Mouse (Mus musculus) heart, adult 2 months (tissue): ENCODE measurements at regions not wholly inside any gene's neighbourhood (a gene's known extent, or its start where the extent isn't known, plus 50 kb on each side); places are given as distances from the start of the nearest gene placed in this dataset.

Source experiments
- DNase-seq, 2 experiments: peaks; one replicate each; pipeline ENCODE4 v3.0.0; 2021
- H3K27ac ChIP-seq: fragments of 200-600 bp; 2 replicates; pipeline ENCODE4 v1.8.1; 2022
- H3K27me3 ChIP-seq: fragments of 200-500 bp; 2 replicates; pipeline ENCODE4 v1.6.1; 2012; ENCODE audit warnings: mild to moderate bottlenecking, low read length, inconsistent platforms, mixed read lengths; ENCODE audit not compliant: control insufficient read depth, insufficient read depth
- H3K36me3 ChIP-seq: fragments of 200-500 bp; 2 replicates; pipeline ENCODE4 v1.6.1; 2012; ENCODE audit warnings: low read length, inconsistent platforms; ENCODE audit not compliant: control insufficient read depth, insufficient read depth
- H3K4me1 ChIP-seq: fragments of 200-500 bp; 2 replicates; pipeline ENCODE4 v1.6.1; 2011; ENCODE audit warnings: low read length; ENCODE audit not compliant: control insufficient read depth, insufficient read depth
- H3K4me3 ChIP-seq: fragments of 200-600 bp; 2 replicates; pipeline ENCODE4 v1.8.1; 2022
- H3K79me2 ChIP-seq: fragments of 200-500 bp; replicated peaks from 2 replicates; pipeline ENCODE4 v1.6.1; 2012; ENCODE audit warnings: mild to moderate bottlenecking, inconsistent platforms, low read length, moderate library complexity, mixed read lengths; ENCODE audit not compliant: control insufficient read depth, insufficient read depth
- H3K9ac ChIP-seq: fragments of 200-500 bp; 2 replicates; pipeline ENCODE4 v1.6.1; 2012; ENCODE audit warnings: low read depth, mild to moderate bottlenecking, control low read depth, inconsistent platforms, low read length, mixed read lengths
- CTCF ChIP-seq: fragments of 200-600 bp; IDR thresholded peaks from 2 replicates; pipeline ENCODE4 v1.8.1; 2022; ENCODE audit warnings: antibody characterized with exemption, mild to moderate bottlenecking, moderate library complexity
- EP300 ChIP-seq: fragments of 200-500 bp; IDR thresholded peaks from 2 replicates; pipeline ENCODE4 v1.6.1; 2011; ENCODE audit warnings: low read depth, low read length, control low read depth; ENCODE audit not compliant: insufficient read depth
- POLR2A ChIP-seq: fragments of 200-500 bp; IDR thresholded peaks from 2 replicates; pipeline ENCODE4 v1.6.1; 2011; ENCODE audit warnings: mild to moderate bottlenecking, low read depth, low read length, control low read depth; ENCODE audit not compliant: insufficient read depth
- WGBS: fragments of 180-500 bp; shearing (Covaris S2); methylation state at CpG from one replicate; pipeline ENCODE4 v1.1.7; 2018; 5-methylcytosine and 5-hydroxymethylcytosine counted together
- intact Hi-C: fragments of 180-260 bp; cut with DNase I; formaldehyde crosslinking; loops from one replicate; pipeline ENCODE4 v1.15.1; 2025

GRCm38 (mm10) chr9:69673463-69674105 lies 87.2 kb downstream of the Foxb1 start:
- Histone ChIP-seq H3K27ac (no peak overlapping the region), H3K4me3 (no peak overlapping the region), H3K36me3 (no peaks in the 10 kb centered on the region), H3K79me2 (no peaks in the 10 kb centered on the region), H3K27me3 (peaks cover 11% of the 10 kb centered on the region), H3K4me1 (no peaks in the 10 kb centered on the region), H3K9ac (no peak overlapping the region)
- WGBS: 67% methylated on average over 10 of the region's 10 CpGs
- no peak for DNase-seq
- TF ChIP-seq EP300 (no peak), POLR2A (no peak), CTCF (no peak)
- intact Hi-C loops: no loop called here

- intact Hi-C loops: no loop called here
- Histone ChIP-seq H3K27me3 (peaks cover 12% of the 10 kb centered on the region), H3K4me3 (no peak overlapping the region), H3K79me2 (no peaks in the 10 kb centered on the region), H3K4me1 (no peaks in the 10 kb centered on the region), H3K9ac (no peak overlapping the region), H3K27ac (no peak overlapping the region), H3K36me3 (no peaks in the 10 kb centered on the region)
- no peak for DNase-seq
- WGBS: 72% methylated on average over 13 of the region's 13 CpGs
- TF ChIP-seq POLR2A: no peak
- TF ChIP-seq EP300: no peak
- no peak for TF ChIP-seq CTCF
These were observed 87.9 kb downstream of the Foxb1 start for GRCm38 (mm10) chr9:69672657-69673462.

- DNase-seq: no peak
- H3K27me3 ChIP-seq: peaks cover 15% of the 10 kb centered on the region
- H3K4me3 ChIP-seq: no peak overlapping the region
- WGBS: 4% methylated on average over 18 of the region's 18 CpGs
- no peaks in the 10 kb centered on the region for H3K79me2 ChIP-seq
- H3K36me3 ChIP-seq: no peaks in the 10 kb centered on the region
- intact Hi-C loops: no loop called here
- H3K9ac ChIP-seq: no peak overlapping the region
- no peak for TF ChIP-seq CTCF
- no peak for TF ChIP-seq EP300
- no peak for TF ChIP-seq POLR2A
- H3K27ac ChIP-seq: no peak overlapping the region
- no peaks in the 10 kb centered on the region for H3K4me1 ChIP-seq
These were observed 89.5 kb downstream of the Foxb1 start for GRCm38 (mm10) chr9:69671199-69671598.

GRCm38 (mm10) chr9:69670551-69671044 lies 90.1 kb downstream of the Foxb1 start:
- Histone ChIP-seq H3K4me1 (no peaks in the 10 kb centered on the region), H3K4me3 (no peak overlapping the region), H3K9ac (no peak overlapping the region), H3K27ac (no peak overlapping the region), H3K27me3 (peaks cover 15% of the 10 kb centered on the region), H3K79me2 (no peaks in the 10 kb centered on the region), H3K36me3 (no peaks in the 10 kb centered on the region)
- no peak for DNase-seq
- WGBS: 2% methylated on average over 17 of the region's 17 CpGs
- intact Hi-C loops: no loop called here
- TF ChIP-seq CTCF (no peak), EP300 (no peak), POLR2A (no peak)

- H3K36me3 ChIP-seq: no peaks in the 10 kb centered on the region
- no peak for TF ChIP-seq POLR2A
- TF ChIP-seq EP300: no peak
- TF ChIP-seq CTCF: no peak
- H3K4me3 ChIP-seq: no peak overlapping the region
- WGBS: 6% methylated on average over 25 of the region's 25 CpGs
- no peak for DNase-seq
- H3K79me2 ChIP-seq: no peaks in the 10 kb centered on the region
- no peak overlapping the region for H3K9ac ChIP-seq
- peaks cover 15% of the 10 kb centered on the region for H3K27me3 ChIP-seq
- intact Hi-C loops: no loop called here
- no peaks in the 10 kb centered on the region for H3K4me1 ChIP-seq
- no peak overlapping the region for H3K27ac ChIP-seq
These were observed 90.9 kb downstream of the Foxb1 start for GRCm38 (mm10) chr9:69669611-69670550.
